Mouse (Mus musculus): Measurements from ENCODE around the gene Klhl31. TPM values are rescaled to one million over a fixed set of nuclear protein-coding genes. Genes with fewer than 3 reads are reported as not detected.

The Klhl31 gene
- polyA plus RNA-seq (2012; rRNA removed), result 0.02 and 0.08 TPM in 2 replicates

GRCm38 (mm10) chr9:77636450-77636951, at the start of gene Klhl31:
TSS of gene Klhl31 (plus strand) at chr9:77636500.
- DNase-seq (ENCODE audit: extremely low spot score in 1 of 2, low spot score in 1 of 2), result no peak

GRCm38 (mm10) chr9:77586806-77587591, 49.3 kb upstream of the Klhl31 start:
- no peak for DNase-seq (ENCODE audit: extremely low spot score in 1 of 2, low spot score in 1 of 2)

- no peak for DNase-seq (ENCODE audit: extremely low spot score in 1 of 2, low spot score in 1 of 2)
Observed at GRCm38 (mm10) chr9:77587616-77588015, 48.7 kb upstream of the Klhl31 start.

- DNase-seq (ENCODE audit: extremely low spot score in 1 of 2, low spot score in 1 of 2), result no peak
Observed at GRCm38 (mm10) chr9:77589496-77589895, 46.8 kb upstream of the Klhl31 start.

GRCm38 (mm10) chr9:77592423-77592822, 43.9 kb upstream of the Klhl31 start:
- no peak for DNase-seq (ENCODE audit: extremely low spot score in 1 of 2, low spot score in 1 of 2)

- no peak for DNase-seq (ENCODE audit: extremely low spot score in 1 of 2, low spot score in 1 of 2)
Observed at GRCm38 (mm10) chr9:77595006-77595626, 41.2 kb upstream of the Klhl31 start.

- DNase-seq (ENCODE audit: extremely low spot score in 1 of 2, low spot score in 1 of 2), result peak; percentile 25 to 94
Observed at GRCm38 (mm10) chr9:77596355-77596754, 39.9 kb upstream of the Klhl31 start.

GRCm38 (mm10) chr9:77598560-77598959, 37.7 kb upstream of the Klhl31 start:
- DNase-seq (ENCODE audit: extremely low spot score in 1 of 2, low spot score in 1 of 2), result no peak

- peak; percentile 20 to 52 for DNase-seq (ENCODE audit: extremely low spot score in 1 of 2, low spot score in 1 of 2)
Observed at GRCm38 (mm10) chr9:77602302-77603266, 33.7 kb upstream of the Klhl31 start.

- no peak for DNase-seq (ENCODE audit: extremely low spot score in 1 of 2, low spot score in 1 of 2)
Observed at GRCm38 (mm10) chr9:77603965-77604509, 32.3 kb upstream of the Klhl31 start.

GRCm38 (mm10) chr9:77607295-77607694, 29.0 kb upstream of the Klhl31 start:
- no peak for DNase-seq (ENCODE audit: extremely low spot score in 1 of 2, low spot score in 1 of 2)

- no peak for DNase-seq (ENCODE audit: extremely low spot score in 1 of 2, low spot score in 1 of 2)
Observed at GRCm38 (mm10) chr9:77607840-77608239, 28.5 kb upstream of the Klhl31 start.

GRCm38 (mm10) chr9:77610811-77611210, 25.5 kb upstream of the Klhl31 start:
- no peak for DNase-seq (ENCODE audit: extremely low spot score in 1 of 2, low spot score in 1 of 2)

GRCm38 (mm10) chr9:77612349-77612748, 24.0 kb upstream of the Klhl31 start:
- DNase-seq (ENCODE audit: extremely low spot score in 1 of 2, low spot score in 1 of 2), result no peak

GRCm38 (mm10) chr9:77615868-77616267, 20.4 kb upstream of the Klhl31 start:
- no peak for DNase-seq (ENCODE audit: extremely low spot score in 1 of 2, low spot score in 1 of 2)

GRCm38 (mm10) chr9:77616796-77617195, 19.5 kb upstream of the Klhl31 start:
- no peak for DNase-seq (ENCODE audit: extremely low spot score in 1 of 2, low spot score in 1 of 2)

- DNase-seq (ENCODE audit: extremely low spot score in 1 of 2, low spot score in 1 of 2), result no peak
Observed at GRCm38 (mm10) chr9:77617751-77618150, 18.5 kb upstream of the Klhl31 start.

GRCm38 (mm10) chr9:77618392-77618791, 17.9 kb upstream of the Klhl31 start:
- no peak for DNase-seq (ENCODE audit: extremely low spot score in 1 of 2, low spot score in 1 of 2)

GRCm38 (mm10) chr9:77620077-77620476, 16.2 kb upstream of the Klhl31 start:
- no peak for DNase-seq (ENCODE audit: extremely low spot score in 1 of 2, low spot score in 1 of 2)

GRCm38 (mm10) chr9:77620482-77620881, 15.8 kb upstream of the Klhl31 start:
- DNase-seq (ENCODE audit: extremely low spot score in 1 of 2, low spot score in 1 of 2), result peak in 1 of 2 experiments; percentile 39
